Mouse (Mus musculus): Measurements from ENCODE around the gene Atp2b4. TPM values are rescaled to one million over a fixed set of nuclear protein-coding genes. Genes with fewer than 3 reads are reported as not detected.

Atp2b4 gene
- polyA plus RNA-seq, 1 experiment from 2014 or later: 12.2 TPM

DNA sequence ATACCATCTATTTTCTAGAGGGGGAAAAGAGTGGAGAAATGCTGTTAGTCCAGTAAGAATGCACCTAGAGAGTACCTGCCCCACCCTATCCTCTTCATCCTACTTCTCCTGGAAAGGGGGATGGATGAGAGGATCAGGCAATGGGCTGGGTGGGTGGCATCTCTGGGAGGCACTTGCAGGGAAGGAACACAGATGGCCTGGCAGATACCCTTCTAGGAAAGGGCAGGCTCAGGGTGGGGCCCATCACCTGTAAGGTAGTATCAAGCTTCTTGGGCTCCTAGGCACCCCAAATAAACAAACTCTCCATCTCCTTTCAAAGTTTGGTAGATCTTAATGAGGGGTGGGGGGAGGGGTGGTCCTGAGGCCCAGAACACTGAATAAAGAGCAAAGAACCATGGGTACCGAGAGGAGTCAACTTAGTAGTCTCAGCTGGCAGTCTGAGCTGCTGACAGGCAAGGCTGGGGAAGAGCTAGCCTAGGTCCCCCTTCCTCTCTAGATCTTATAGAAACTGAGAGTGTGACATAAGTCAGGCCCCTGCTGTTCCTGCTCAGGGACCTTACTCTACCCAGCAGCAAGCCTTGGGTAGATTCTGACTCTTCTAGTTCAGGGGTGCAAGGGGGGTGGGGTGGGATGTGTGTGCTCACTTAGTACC, 3.4 kb downstream of the Atp2b4 start:
- Histone ChIP-seq H3K4me2 (replicated peaks) (peak overlapping the region; percentile 89), H3K27ac (no peak overlapping the region), H3K9ac (no peak overlapping the region), H3K9me3 (replicated peaks) (no peaks in the 10 kb centered on the region), H3K27me3 (peaks cover 18% of the 10 kb centered on the region), H3K4me3 (no peak overlapping the region), H3K36me3 (no peaks in the 10 kb centered on the region), H3K4me1 (peaks cover 40% of the 10 kb centered on the region)
- no peak for ATAC-seq (ENCODE audit: low FRiP score)
- 28% methylated on average over 1 of the region's 1 CpGs for WGBS

GRCm38 (mm10) chr1:133793646-133794045, 7.2 kb downstream of the Atp2b4 start:
- WGBS: 55% methylated on average over 1 of the region's 1 CpGs
- no peak overlapping the region for H3K9ac ChIP-seq
- no peak overlapping the region for H3K4me3 ChIP-seq
- ATAC-seq (ENCODE audit: low FRiP score): no peak
- H3K9me3 ChIP-seq (replicated peaks): no peaks in the 10 kb centered on the region
- H3K27ac ChIP-seq: no peak overlapping the region
- H3K4me1 ChIP-seq: peaks cover 18% of the 10 kb centered on the region
- no peaks in the 10 kb centered on the region for H3K27me3 ChIP-seq
- no peaks in the 10 kb centered on the region for H3K36me3 ChIP-seq
- H3K4me2 ChIP-seq (replicated peaks): no peak overlapping the region

DNA sequence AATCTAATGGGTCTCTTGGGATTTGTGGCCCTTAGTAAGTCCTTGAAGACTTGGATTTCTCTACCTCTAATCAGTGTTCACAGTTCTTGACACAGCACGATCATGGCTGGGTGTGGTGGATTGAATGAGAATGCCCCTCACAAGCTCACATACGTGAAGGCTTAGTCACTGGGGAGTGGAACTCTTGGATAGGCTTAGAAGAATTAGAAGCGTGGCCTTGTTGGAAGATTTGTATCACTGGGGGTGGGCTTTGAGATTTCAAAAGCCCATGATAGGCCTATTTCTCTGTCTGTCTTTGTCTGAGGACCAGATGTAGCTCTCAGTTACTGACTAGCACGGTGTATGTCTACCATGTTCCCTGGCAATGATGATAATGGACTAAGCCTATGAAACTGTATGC, 10.8 kb downstream of the Atp2b4 start:
- Histone ChIP-seq H3K4me1 (peaks cover 14% of the 10 kb centered on the region), H3K27me3 (no peaks in the 10 kb centered on the region), H3K36me3 (no peaks in the 10 kb centered on the region), H3K9me3 (replicated peaks) (no peaks in the 10 kb centered on the region), H3K4me3 (no peak overlapping the region), H3K27ac (no peak overlapping the region), H3K4me2 (replicated peaks) (no peak overlapping the region), H3K9ac (no peak overlapping the region)
- no peak for ATAC-seq (ENCODE audit: low FRiP score)
- 93% methylated on average over 4 of the region's 4 CpGs for WGBS

- no peak; the same call in 1 of the 2 replicates for ATAC-seq (ENCODE audit: low FRiP score)
- no peak overlapping the region for H3K9ac ChIP-seq
- WGBS: 52% methylated on average over 5 of the region's 5 CpGs
Observed at GRCm38 (mm10) chr1:133788864-133789263, 12.0 kb downstream of the Atp2b4 start.

DNA sequence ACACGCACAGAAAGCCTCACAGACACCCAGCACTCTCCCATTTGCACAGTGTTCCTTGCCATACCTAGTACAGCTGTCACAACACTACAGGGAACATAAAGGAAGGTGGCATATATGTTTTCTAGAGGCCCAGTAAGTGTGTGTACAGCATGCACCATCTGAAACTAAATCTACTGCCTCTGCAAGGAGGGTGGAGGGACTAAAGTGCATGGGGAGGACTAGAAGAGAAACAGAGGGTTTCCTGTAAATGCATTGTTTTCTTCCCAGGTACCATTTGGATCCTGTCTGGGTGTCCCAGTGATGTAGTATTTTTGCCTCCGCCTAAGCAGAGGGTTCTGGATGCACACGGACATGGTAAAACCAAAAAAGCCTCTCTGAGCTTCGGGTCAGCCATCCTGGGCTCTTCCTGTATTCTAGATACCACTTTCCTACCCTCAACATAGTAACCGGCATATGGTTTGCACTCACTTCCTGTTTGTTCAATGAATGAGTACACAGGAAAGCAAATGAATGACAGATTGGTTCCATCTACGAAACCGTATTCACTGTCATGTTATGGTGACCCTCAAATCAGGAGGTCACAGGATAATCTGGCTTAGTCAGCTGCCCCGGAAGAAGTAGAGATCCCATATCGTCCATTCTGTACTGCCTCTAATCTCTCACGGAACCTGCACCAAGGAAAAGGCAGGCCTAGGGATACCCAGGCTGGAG, 13.2 kb downstream of the Atp2b4 start:
- Histone ChIP-seq H3K9ac (no peak overlapping the region), H3K36me3 (no peaks in the 10 kb centered on the region), H3K27ac (no peak overlapping the region), H3K9me3 (replicated peaks) (no peaks in the 10 kb centered on the region), H3K4me1 (peaks cover 11% of the 10 kb centered on the region), H3K4me3 (no peak overlapping the region), H3K4me2 (replicated peaks) (no peak overlapping the region), H3K27me3 (no peaks in the 10 kb centered on the region)
- WGBS: 84% methylated on average over 10 of the region's 10 CpGs
- ATAC-seq (ENCODE audit: low FRiP score): no peak

More at GRCm38 (mm10) chr1:133788864-133789263, 12.0 kb downstream of the Atp2b4 start:
- H3K36me3 ChIP-seq: no peaks in the 10 kb centered on the region
- no peak overlapping the region for H3K4me2 ChIP-seq (replicated peaks)
- no peak overlapping the region for H3K4me3 ChIP-seq
- peaks cover 14% of the 10 kb centered on the region for H3K4me1 ChIP-seq
- no peaks in the 10 kb centered on the region for H3K9me3 ChIP-seq (replicated peaks)
- H3K27ac ChIP-seq: no peak overlapping the region
- H3K27me3 ChIP-seq: no peaks in the 10 kb centered on the region

DNA sequence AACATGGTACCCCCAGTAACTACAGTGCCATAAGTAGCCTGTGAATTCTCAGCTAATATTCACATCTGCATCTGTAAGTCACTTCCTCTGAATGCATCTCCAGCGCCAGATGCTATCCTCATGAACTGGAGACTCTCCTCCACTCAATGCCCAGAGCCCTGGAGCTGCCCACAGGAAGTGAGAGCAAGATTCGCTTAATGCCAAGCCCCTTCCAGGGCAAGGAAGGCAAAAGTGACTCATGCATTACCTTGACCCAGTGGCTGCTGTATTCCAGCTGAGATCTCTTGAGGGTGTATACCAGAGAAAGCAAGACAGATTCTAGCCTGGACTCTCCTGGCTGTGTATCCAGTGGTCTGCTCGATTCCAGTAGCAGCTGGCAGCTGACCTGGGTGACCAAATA, 16.2 kb downstream of the Atp2b4 start:
- no peaks in the 10 kb centered on the region for H3K27me3 ChIP-seq
- H3K9me3 ChIP-seq (replicated peaks): no peaks in the 10 kb centered on the region
- peaks cover 11% of the 10 kb centered on the region for H3K4me1 ChIP-seq
- H3K4me2 ChIP-seq (replicated peaks): no peak overlapping the region
- H3K4me3 ChIP-seq: no peak overlapping the region
- H3K27ac ChIP-seq: no peak overlapping the region
- H3K36me3 ChIP-seq: no peaks in the 10 kb centered on the region
- no peak for ATAC-seq (ENCODE audit: low FRiP score)
- 84% methylated on average over 3 of the region's 3 CpGs for WGBS
- H3K9ac ChIP-seq: no peak overlapping the region

- no peak for ATAC-seq (ENCODE audit: low FRiP score)
- Histone ChIP-seq H3K27ac (no peak overlapping the region), H3K4me3 (no peak overlapping the region), H3K9me3 (replicated peaks) (no peaks in the 10 kb centered on the region), H3K9ac (no peak overlapping the region), H3K4me2 (replicated peaks) (no peak overlapping the region), H3K36me3 (no peaks in the 10 kb centered on the region), H3K27me3 (no peaks in the 10 kb centered on the region), H3K4me1 (0 out of 2 replicates have a peak, but pooled peaks cover 5% of the 10 kb centered on the region)
- WGBS: 54% methylated on average over 3 of the region's 3 CpGs
Observed at GRCm38 (mm10) chr1:133781531-133781930, 19.3 kb downstream of the Atp2b4 start.

- Histone ChIP-seq H3K9me3 (replicated peaks) (no peaks in the 10 kb centered on the region), H3K4me2 (replicated peaks) (no peak overlapping the region), H3K4me3 (no peak overlapping the region), H3K9ac (no peak overlapping the region), H3K27me3 (no peaks in the 10 kb centered on the region), H3K27ac (no peak overlapping the region), H3K4me1 (0 out of 2 replicates have a peak, but pooled peaks cover 5% of the 10 kb centered on the region), H3K36me3 (no peaks in the 10 kb centered on the region)
- ATAC-seq (ENCODE audit: low FRiP score): no peak
- 93% methylated on average over 1 of the region's 1 CpGs for WGBS
Observed at GRCm38 (mm10) chr1:133779043-133779442, 21.8 kb downstream of the Atp2b4 start.

GRCm38 (mm10) chr1:133777651-133778231, 23.1 kb downstream of the Atp2b4 start:
- 67% methylated on average over 15 of the region's 15 CpGs for WGBS
- Histone ChIP-seq H3K9me3 (replicated peaks) (no peaks in the 10 kb centered on the region), H3K4me3 (no peak overlapping the region), H3K9ac (no peak overlapping the region), H3K4me1 (peaks cover 8% of the 10 kb centered on the region; the same call in 1 of the 2 replicates), H3K27me3 (no peaks in the 10 kb centered on the region), H3K27ac (no peak overlapping the region), H3K36me3 (no peaks in the 10 kb centered on the region), H3K4me2 (replicated peaks) (no peak overlapping the region)
- ATAC-seq (ENCODE audit: low FRiP score): no peak

GRCm38 (mm10) chr1:133772553-133772952, 28.3 kb downstream of the Atp2b4 start:
- Histone ChIP-seq H3K27me3 (no peaks in the 10 kb centered on the region), H3K36me3 (no peaks in the 10 kb centered on the region), H3K4me1 (peaks cover 15% of the 10 kb centered on the region), H3K27ac (no peak overlapping the region), H3K4me2 (replicated peaks) (no peak overlapping the region), H3K9ac (0 out of 2 replicates have a peak overlapping the region, but pooled peaks have one; percentile 6), H3K4me3 (no peak overlapping the region), H3K9me3 (replicated peaks) (no peaks in the 10 kb centered on the region)
- 55% methylated on average over 9 of the region's 9 CpGs for WGBS
- no peak for ATAC-seq (ENCODE audit: low FRiP score)

- H3K36me3 ChIP-seq: no peaks in the 10 kb centered on the region
- no peak overlapping the region for H3K27ac ChIP-seq
- H3K27me3 ChIP-seq: no peaks in the 10 kb centered on the region
- H3K4me2 ChIP-seq (replicated peaks): no peak overlapping the region
- no peak for ATAC-seq (ENCODE audit: low FRiP score)
- peaks cover 20% of the 10 kb centered on the region for H3K4me1 ChIP-seq
- WGBS: 73% methylated on average over 10 of the region's 10 CpGs
- H3K9ac ChIP-seq: no peak overlapping the region
- no peak overlapping the region for H3K4me3 ChIP-seq
- no peaks in the 10 kb centered on the region for H3K9me3 ChIP-seq (replicated peaks)
Observed at GRCm38 (mm10) chr1:133771831-133772399, 28.9 kb downstream of the Atp2b4 start.

- Histone ChIP-seq H3K27ac (no peak overlapping the region), H3K27me3 (no peaks in the 10 kb centered on the region), H3K4me2 (replicated peaks) (no peak overlapping the region), H3K9ac (no peak overlapping the region), H3K9me3 (replicated peaks) (no peaks in the 10 kb centered on the region), H3K4me3 (no peak overlapping the region), H3K4me1 (peaks cover 46% of the 10 kb centered on the region), H3K36me3 (no peaks in the 10 kb centered on the region)
- 83% methylated on average over 5 of the region's 5 CpGs for WGBS
- ATAC-seq (ENCODE audit: low FRiP score): no peak
Observed at GRCm38 (mm10) chr1:133767994-133768393, 32.8 kb downstream of the Atp2b4 start.

Data from hindbrain, embryonic 12.5 days (tissue).